Mouse (Mus musculus) brain, embryonic 14.5 days (tissue): Measurements from ENCODE around the gene 2900011O08Rik.

Experiments
- CTCF ChIP-seq: fragments of 200-500 bp; IDR thresholded peaks from 2 replicates; pipeline ENCODE4 v1.5.1; 2012; ENCODE audit warnings: inconsistent platforms, mild to moderate bottlenecking, moderate library complexity, borderline replicate concordance; ENCODE audit not compliant: insufficient read depth, insufficient read length; ENCODE audit errors: extremely low read depth
- POLR2A ChIP-seq: fragments of 200-500 bp; IDR thresholded peaks from 2 replicates; pipeline ENCODE4 v1.6.1; 2012; ENCODE audit warnings: mild to moderate bottlenecking, inconsistent platforms, borderline replicate concordance; ENCODE audit not compliant: poor library complexity, insufficient read depth, insufficient read length, severe bottlenecking; ENCODE audit errors: extremely low read depth

DNA sequence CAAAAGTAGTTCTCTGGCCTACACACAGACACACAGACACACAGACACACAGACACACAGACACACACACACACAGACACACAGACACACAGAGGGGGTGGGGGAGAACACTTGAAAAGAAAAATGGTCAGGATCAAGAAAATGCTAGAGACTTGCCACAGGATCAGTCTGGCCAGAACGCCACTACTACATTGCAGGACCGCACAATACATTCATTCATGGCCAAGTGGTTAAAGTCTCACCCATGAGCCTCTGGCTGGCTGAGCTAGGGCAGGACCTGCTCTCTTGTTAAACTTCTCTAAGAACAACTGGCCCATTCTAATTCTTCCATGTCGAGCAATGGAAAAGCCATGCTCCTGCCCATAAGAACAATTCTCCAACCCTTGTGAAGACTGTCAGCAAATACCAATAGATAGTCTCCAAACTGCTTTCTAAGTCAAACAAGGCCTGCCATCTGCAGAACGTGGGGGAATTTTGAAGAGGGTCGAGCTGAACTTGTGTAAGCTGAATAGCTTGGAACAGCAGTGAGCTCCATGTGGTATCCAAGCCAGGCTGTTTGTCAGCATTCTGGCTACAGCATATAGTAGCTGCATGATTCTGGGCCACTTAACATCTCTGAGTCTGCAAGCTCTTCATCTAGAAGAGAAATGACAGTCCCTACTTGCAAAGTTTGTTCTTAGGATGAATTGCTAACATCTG is 84.2 kb downstream of the 2900011O08Rik start:
- TF ChIP-seq CTCF (no peak), POLR2A (no peak)
